Mouse (Mus musculus): ENCODE results near the gene H2afj. TPM values are rescaled to one million over a fixed set of nuclear protein-coding genes. Genes with fewer than 3 reads are reported as not detected.
"Not testable (repeated sequence)": the region's sequence is repeated elsewhere in the genome, so short reads cannot be mapped to it uniquely, and the experiment has no call there.

Gene H2afj
- 53.0 and 64.2 TPM in 2 replicates for polyA plus RNA-seq (2012; ENCODE audit: insufficient read depth, insufficient read length, missing spikeins)

GRCm38 (mm10) chr6:136808014-136808417, at the start of gene H2afj:
H2afj (plus strand) TSS chr6:136808244.
- Histone ChIP-seq H3K4me3 (ENCODE audit: insufficient read depth, low read depth, low read length) (peak within 1 kb of the TSS; percentile 88), H3K4me1 (ENCODE audit: control insufficient read depth, insufficient read depth, insufficient read length, low read length) (peaks cover 15% of the 10 kb centered on the region; the same call in 1 of the 2 replicates), H3K27ac (replicated peaks; ENCODE audit: low read depth, low read length) (peak within 1 kb of the TSS; percentile 71)

GRCm38 (mm10) chr6:136763912-136764311, 44.1 kb upstream of the H2afj start:
- no peaks in the 10 kb centered on the region for H3K4me1 ChIP-seq (ENCODE audit: control insufficient read depth, insufficient read depth, insufficient read length, low read length)
- H3K27ac ChIP-seq (replicated peaks; ENCODE audit: low read depth, low read length), result no peak overlapping the region
- no peak overlapping the region for H3K4me3 ChIP-seq (ENCODE audit: insufficient read depth, low read depth, low read length)

- H3K4me1 ChIP-seq (ENCODE audit: control insufficient read depth, insufficient read depth, insufficient read length, low read length), result no peaks in the 10 kb centered on the region
- H3K4me3 ChIP-seq (ENCODE audit: insufficient read depth, low read depth, low read length), result no peak overlapping the region
- H3K27ac ChIP-seq (replicated peaks; ENCODE audit: low read depth, low read length), result no peak overlapping the region
Measured at GRCm38 (mm10) chr6:136769143-136769542, 38.9 kb upstream of the H2afj start.

- Histone ChIP-seq H3K4me3 (ENCODE audit: insufficient read depth, low read depth, low read length) (no peak overlapping the region), H3K4me1 (ENCODE audit: control insufficient read depth, insufficient read depth, insufficient read length, low read length) (no peaks in the 10 kb centered on the region), H3K27ac (replicated peaks; ENCODE audit: low read depth, low read length) (no peak overlapping the region)
Measured at GRCm38 (mm10) chr6:136769859-136770258, 38.2 kb upstream of the H2afj start.

- H3K4me3 ChIP-seq (ENCODE audit: insufficient read depth, low read depth, low read length), result no peak overlapping the region
- H3K27ac ChIP-seq (replicated peaks; ENCODE audit: low read depth, low read length), result no peak overlapping the region
Measured at GRCm38 (mm10) chr6:136776392-136776791, 31.7 kb upstream of the H2afj start.

GRCm38 (mm10) chr6:136781377-136781986, 26.6 kb upstream of the H2afj start, which contains the start of gene Gucy2c:
Gucy2c (minus strand) TSS chr6:136781765.
- no peak within 1 kb of the TSS for H3K27ac ChIP-seq (replicated peaks; ENCODE audit: low read depth, low read length)
- no peak within 1 kb of the TSS for H3K4me3 ChIP-seq (ENCODE audit: insufficient read depth, low read depth, low read length)
- H3K4me1 ChIP-seq (ENCODE audit: control insufficient read depth, insufficient read depth, insufficient read length, low read length), result no peaks in the 10 kb centered on the region

More at GRCm38 (mm10) chr6:136776392-136776791, 31.7 kb upstream of the H2afj start:
- H3K4me1 ChIP-seq (ENCODE audit: control insufficient read depth, insufficient read depth, insufficient read length, low read length), result no peaks in the 10 kb centered on the region

- H3K4me1 ChIP-seq (ENCODE audit: control insufficient read depth, insufficient read depth, insufficient read length, low read length), result no peaks in the 10 kb centered on the region
- no peak overlapping the region for H3K4me3 ChIP-seq (ENCODE audit: insufficient read depth, low read depth, low read length)
- no peak overlapping the region for H3K27ac ChIP-seq (replicated peaks; ENCODE audit: low read depth, low read length)
Measured at GRCm38 (mm10) chr6:136782146-136782545, 25.9 kb upstream of the H2afj start.

- Histone ChIP-seq H3K27ac (replicated peaks; ENCODE audit: low read depth, low read length) (no peak overlapping the region), H3K4me1 (ENCODE audit: control insufficient read depth, insufficient read depth, insufficient read length, low read length) (no peaks in the 10 kb centered on the region), H3K4me3 (ENCODE audit: insufficient read depth, low read depth, low read length) (no peak overlapping the region)
Measured at GRCm38 (mm10) chr6:136782761-136783160, 25.3 kb upstream of the H2afj start.

- Histone ChIP-seq H3K4me3 (ENCODE audit: insufficient read depth, low read depth, low read length) (no peak overlapping the region), H3K27ac (replicated peaks; ENCODE audit: low read depth, low read length) (no peak overlapping the region), H3K4me1 (ENCODE audit: control insufficient read depth, insufficient read depth, insufficient read length, low read length) (peaks cover 3% of the 10 kb centered on the region)
Measured at GRCm38 (mm10) chr6:136789391-136789971, 18.6 kb upstream of the H2afj start.

GRCm38 (mm10) chr6:136792884-136793758, 14.9 kb upstream of the H2afj start:
- peaks cover 3% of the 10 kb centered on the region for H3K4me1 ChIP-seq (ENCODE audit: control insufficient read depth, insufficient read depth, insufficient read length, low read length)
- no peak overlapping the region for H3K27ac ChIP-seq (replicated peaks; ENCODE audit: low read depth, low read length)
- H3K4me3 ChIP-seq (ENCODE audit: insufficient read depth, low read depth, low read length), result no peak overlapping the region

GRCm38 (mm10) chr6:136793831-136794525, 14.1 kb upstream of the H2afj start:
- peak overlapping the region; percentile 39; the same call in 1 of the 2 replicates for H3K4me3 ChIP-seq (ENCODE audit: insufficient read depth, low read depth, low read length)
- H3K27ac ChIP-seq (replicated peaks; ENCODE audit: low read depth, low read length), result no peak overlapping the region
- H3K4me1 ChIP-seq (ENCODE audit: control insufficient read depth, insufficient read depth, insufficient read length, low read length), result peaks cover 3% of the 10 kb centered on the region

- peaks cover 3% of the 10 kb centered on the region for H3K4me1 ChIP-seq (ENCODE audit: control insufficient read depth, insufficient read depth, insufficient read length, low read length)
- H3K27ac ChIP-seq (replicated peaks; ENCODE audit: low read depth, low read length), result no peak overlapping the region
- no peak overlapping the region for H3K4me3 ChIP-seq (ENCODE audit: insufficient read depth, low read depth, low read length)
Measured at GRCm38 (mm10) chr6:136795110-136795509, 12.9 kb upstream of the H2afj start.

GRCm38 (mm10) chr6:136795850-136796249, 12.2 kb upstream of the H2afj start:
- Histone ChIP-seq H3K4me1 (ENCODE audit: control insufficient read depth, insufficient read depth, insufficient read length, low read length) (peaks cover 3% of the 10 kb centered on the region), H3K27ac (replicated peaks; ENCODE audit: low read depth, low read length) (no peak overlapping the region), H3K4me3 (ENCODE audit: insufficient read depth, low read depth, low read length) (no peak overlapping the region)

GRCm38 (mm10) chr6:136797874-136798693, 10.0 kb upstream of the H2afj start:
- H3K27ac ChIP-seq (replicated peaks; ENCODE audit: low read depth, low read length); H3K4me3 ChIP-seq (ENCODE audit: insufficient read depth, low read depth, low read length); H3K4me1 ChIP-seq (ENCODE audit: control insufficient read depth, insufficient read depth, insufficient read length, low read length): not testable (repeated sequence)

Data from brown adipose tissue, adult 24 weeks (tissue).